Mouse (Mus musculus): Measurements from ENCODE around the gene Col1a1.
"Not testable (repeated sequence)": the region's sequence is repeated elsewhere in the genome, so short reads cannot be mapped to it uniquely, and the experiment has no call there.

The Col1a1 gene

DNA sequence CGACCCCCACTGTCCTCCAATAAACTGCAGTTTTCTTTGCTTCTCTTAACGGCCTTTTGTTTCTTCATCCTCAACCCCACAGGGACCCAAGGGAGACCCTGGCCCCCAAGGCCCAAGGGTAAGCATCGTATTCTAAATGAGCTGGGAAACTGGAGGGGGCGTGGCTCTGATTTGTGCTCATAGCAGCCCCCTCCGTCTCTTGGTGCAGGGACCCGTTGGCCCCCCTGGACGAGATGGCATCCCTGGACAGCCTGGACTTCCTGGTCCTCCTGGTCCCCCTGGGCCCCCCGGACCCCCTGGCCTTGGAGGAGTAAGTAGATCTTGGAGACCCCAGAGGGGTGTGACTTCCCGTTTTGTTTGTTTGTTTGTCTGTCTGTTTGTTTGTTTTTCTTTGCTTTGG lies 2.3 kb downstream of the Col1a1 start:
- DNase-seq (ENCODE audit: low spot score): no peak

DNA sequence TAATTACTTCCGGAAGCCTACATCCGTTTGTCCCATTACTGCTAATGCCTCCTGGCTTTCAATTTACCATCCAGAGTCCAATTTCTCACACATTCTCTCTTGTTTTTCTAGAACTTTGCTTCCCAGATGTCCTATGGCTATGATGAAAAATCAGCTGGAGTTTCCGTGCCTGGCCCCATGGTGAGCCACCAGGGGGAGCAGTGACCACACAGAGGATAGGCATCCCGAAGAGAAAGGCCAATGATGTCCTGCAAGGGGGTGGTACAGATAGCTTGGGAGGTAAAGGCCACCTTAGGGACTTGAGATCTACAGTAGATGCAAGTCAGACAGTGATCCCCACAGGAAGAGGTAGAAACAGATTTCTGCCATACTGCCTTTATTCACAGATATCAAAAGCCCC lies 3.3 kb downstream of the Col1a1 start:
- DNase-seq (ENCODE audit: low spot score): peak; percentile 84

DNA sequence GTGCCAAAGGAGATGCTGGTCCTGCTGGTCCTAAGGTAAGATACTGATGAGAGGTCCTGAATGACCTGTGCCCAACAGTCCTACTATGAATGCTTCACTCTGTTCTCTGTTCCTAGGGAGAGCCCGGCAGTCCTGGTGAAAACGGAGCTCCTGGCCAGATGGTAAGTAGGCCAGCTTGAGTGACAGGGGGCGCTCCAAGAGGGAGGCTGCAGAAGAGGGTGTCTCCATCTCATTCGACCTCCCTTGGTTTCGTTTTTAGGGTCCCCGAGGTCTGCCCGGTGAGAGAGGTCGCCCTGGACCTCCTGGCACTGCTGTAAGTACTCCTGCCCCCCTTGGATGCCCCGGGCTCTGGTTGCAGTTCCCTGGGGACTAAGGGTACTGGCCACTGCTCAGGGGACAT lies 5.1 kb downstream of the Col1a1 start:
- no peak for DNase-seq (ENCODE audit: low spot score)

DNA sequence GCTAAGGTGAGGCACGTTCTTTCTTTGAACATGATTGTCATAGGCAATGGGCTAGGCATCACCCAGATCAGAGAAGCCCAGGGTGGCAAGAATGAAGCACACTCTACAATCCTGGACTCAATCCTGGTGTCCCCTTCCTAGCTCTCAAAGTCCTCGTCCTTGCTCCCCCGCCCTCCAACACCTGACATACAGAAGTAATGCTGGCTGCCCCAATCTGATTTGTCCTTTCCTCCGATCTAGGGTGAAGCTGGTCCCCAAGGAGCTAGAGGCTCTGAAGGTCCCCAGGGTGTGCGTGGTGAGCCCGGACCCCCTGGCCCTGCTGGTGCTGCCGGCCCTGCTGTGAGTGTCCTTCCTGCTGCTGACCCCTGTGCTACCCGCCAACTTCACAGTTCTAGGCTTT lies 5.8 kb downstream of the Col1a1 start:
- no peak for DNase-seq (ENCODE audit: low spot score)

DNA sequence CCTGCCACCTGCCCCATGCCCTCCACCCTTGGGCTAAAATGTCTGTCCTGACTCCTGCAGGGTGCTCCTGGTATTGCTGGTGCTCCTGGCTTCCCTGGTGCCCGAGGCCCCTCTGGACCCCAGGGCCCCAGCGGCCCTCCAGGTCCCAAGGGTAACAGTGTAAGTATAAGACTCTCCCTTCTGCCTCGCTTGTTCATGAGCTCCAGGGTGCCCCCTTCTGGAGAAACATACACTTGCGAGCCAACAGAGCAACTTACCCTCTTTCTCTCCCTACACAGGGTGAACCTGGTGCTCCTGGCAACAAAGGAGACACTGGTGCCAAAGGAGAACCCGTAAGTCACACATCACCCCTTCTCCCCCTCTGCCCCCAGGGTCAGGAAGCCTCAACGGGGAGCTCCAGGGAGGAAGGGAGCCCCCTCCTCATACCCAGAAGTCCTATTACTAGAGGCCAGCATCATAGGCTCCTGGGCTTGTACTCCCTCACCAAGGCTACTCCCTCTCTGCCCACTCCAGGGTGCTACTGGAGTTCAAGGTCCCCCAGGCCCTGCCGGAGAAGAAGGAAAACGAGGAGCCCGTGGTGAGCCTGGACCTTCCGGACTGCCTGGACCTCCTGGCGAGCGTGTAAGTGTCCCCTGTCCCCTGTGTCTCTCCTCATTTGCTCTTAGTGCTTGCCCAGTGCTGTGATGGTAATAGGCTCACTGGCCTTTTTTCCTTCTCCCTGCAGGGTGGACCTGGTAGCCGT lies 6.4 kb downstream of the Col1a1 start:
- DNase-seq (ENCODE audit: low spot score): peak; percentile 47

DNA sequence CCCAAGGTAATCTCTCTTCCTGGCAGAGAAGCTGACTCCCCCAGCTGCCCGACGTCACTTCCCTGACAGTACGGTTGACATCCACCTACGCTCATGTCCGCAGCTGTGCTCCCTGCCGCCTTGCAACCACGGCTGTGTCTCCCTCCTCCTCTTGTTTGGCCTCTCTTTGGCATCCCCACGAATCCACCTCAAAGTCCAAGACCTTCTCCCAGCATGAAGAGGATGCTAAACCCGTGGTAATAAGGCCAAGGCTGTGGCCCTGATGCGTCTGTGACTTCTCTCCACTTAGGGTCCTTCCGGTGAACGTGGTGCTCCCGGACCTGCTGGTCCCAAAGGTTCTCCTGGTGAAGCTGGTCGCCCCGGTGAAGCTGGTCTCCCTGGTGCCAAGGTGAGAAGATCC lies 7.0 kb downstream of the Col1a1 start:
- no peak for DNase-seq (ENCODE audit: low spot score)

DNA sequence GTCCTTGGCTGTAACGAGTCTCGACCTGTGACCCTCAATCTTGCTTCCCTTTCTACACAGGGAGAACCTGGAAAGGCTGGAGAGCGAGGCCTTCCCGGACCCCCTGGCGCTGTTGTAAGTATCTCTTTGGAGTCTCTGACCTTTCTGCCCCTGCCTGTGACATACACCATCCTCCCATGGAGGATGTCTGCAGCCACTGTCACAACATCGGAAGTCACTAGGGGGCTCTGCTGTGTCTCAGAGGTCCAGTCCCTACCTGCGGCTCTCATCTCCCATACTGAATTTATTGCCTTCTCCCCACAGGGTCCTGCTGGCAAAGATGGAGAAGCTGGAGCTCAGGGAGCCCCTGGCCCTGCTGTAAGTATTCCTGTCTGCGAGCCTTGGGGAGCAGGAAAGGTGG lies 8.3 kb downstream of the Col1a1 start:
- no peak for DNase-seq (ENCODE audit: low spot score)

DNA sequence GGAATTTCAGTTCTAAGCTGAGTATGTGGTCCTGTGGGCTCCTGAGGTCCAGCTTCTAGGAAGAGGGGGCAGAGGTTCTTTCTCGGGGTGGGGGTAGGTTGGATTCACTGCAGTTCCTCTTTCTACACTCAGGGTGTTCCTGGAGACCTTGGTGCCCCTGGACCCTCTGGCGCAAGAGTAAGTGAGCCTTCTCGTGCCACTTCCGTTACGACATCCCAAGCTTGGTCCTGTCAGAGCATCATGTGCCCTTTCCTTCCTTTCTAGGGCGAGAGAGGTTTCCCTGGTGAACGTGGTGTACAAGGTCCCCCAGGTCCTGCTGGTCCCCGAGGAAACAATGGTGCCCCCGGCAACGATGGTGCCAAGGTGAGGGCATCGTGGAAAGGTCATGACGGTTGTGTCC lies 9.2 kb downstream of the Col1a1 start:
- no peak for DNase-seq (ENCODE audit: low spot score)

DNA sequence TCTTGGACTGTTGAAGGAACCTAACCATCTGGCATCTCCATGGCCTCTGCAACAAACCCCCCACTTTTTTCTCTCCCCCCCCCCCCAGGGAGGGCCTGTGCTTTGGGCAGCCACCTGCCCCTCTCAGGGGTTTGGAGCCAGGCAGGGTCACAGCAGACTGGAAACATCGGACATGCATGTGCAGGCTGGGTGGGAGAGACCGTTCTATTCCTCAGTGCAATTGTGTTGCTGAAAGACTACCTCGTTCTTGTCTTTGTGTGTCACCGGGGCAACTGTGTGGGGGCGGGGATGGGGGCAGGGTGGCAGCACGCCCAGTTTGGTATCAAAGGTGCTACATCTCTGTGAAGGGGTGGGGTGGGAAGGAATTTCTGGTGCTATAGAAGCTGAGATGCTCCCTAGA lies 16.1 kb downstream of the Col1a1 start:
- DNase-seq (ENCODE audit: low spot score): no peak

DNA sequence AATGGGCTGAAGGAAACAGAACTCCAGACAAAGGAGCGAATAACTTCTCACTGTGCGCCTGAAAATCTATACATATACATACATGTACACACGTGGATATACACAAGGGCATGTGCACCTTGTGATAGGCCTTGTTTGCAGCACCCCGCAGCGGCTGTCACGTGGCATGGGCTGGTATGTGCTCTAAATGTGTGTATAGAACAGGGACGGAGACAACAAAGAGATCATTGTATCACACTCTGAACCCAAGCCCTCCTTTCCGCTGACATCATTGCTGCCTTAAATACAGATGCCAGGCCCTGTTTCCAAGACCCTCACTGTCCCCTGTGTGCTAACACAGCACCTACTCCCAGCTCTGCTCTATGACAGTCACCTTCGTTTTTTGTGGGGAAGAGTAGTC lies 19.1 kb downstream of the Col1a1 start:
- no peak for DNase-seq (ENCODE audit: low spot score)

DNA sequence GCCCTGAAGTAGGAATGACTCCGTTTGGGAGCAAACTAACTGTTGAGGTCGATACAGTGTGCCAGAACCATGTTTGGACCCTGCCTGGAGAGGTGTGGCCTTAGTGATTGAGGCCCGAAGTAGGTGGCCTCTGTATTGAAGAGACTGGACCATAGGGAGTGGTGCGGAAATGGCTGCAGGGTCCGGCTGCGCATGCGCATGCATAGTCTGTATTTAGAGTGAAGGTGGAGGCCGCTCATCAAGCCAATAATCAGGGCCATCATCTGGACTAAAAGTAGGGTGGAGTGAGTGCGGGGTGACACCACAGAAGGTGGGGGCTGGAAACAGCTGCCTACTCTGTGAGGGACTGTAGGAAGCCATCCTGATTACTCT lies 21.7 kb downstream of the Col1a1 start:
- DNase-seq (ENCODE audit: low spot score): no peak

DNA sequence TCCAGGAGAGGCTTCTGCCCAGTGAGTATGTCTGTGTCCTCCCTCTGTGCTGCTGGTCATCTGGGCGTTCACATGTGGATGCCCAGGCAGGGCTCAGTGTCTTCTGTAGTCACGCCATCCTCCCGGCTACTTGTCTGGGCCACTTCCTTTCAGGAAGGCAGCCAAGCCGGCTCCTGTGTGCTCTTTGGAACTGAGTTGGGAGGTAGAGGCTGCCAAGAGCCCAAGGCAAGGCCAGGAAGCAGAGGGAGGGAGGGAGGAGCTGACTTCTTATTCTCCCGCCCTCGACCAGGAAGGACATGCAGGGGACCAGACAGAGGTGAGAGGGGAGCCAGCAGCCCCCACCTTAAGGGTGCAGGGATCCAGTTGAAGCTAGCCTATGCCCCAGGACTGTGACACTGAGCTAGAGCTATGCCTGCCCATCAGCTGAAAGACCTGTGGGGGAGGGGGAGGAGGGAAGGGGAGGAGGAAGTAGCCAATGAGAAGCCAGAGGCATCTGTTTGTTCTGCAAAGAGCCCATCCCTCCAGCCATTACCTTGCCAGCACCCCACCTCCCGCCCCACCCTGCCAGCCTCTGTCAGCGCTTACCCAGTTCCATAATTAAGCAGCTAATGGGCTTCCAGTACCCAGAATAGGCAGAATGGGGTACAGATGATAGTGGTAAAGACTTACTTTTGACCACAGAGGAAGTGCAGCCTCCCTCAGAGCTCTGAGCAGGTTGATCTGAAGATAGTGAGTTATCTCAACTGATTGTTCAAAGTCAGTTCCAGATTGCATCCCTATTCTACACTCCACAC lies 22.2 kb downstream of the Col1a1 start:
- peak; percentile 90 for DNase-seq (ENCODE audit: low spot score)

DNA sequence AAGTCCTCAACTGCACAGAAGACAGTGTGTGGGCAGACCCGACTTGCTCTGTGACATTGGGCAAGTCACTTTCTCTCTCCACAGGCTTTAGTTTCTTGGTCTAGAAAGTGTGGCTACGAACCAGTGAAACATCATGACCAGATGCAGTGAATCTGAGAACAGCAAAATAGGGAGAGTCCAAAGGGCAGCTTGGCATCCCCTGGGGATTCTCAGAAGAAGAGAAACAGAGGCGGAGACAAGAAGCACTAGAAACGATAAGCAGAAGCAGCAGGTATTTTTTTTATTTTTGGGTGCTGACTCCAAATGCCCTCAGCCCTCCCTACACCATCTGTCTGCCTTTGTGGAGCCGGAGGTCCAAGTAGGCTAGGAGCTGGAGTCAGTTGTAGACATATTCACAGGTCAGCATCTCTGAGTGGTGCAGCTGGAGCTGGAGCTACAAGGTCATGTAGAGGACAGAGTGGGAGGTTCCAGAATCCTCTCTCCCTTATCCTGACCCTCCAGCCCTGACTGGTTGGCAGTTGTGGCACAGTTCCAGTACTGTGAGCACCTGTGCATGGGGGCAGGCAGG lies 26.6 kb downstream of the Col1a1 start:
- no peak for DNase-seq (ENCODE audit: low spot score)

DNA sequence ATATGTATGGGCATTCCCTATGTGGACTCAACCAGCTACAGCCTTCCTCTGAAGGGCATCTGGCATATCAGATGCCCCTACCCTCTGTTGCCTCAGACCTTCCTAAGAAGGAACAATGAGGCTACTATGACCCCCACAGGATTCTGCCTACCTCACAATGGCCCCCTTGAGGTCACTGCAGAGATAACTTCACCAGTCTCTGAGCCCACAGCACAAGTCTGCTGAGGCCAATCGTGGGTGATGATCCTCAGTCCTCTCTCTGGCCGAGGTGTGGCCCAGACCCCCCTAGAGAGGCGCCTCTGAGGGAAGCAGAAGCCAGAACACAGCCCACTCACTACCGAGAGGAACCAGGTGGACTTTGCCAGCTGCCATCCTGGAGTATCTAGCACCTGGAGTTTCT lies 31.4 kb downstream of the Col1a1 start, which contains the start of gene Hils1:
Gene Hils1 (plus strand): TSS at position 175 of the 400 bp plus-strand sequence.
- DNase-seq (ENCODE audit: low spot score): no peak

DNA sequence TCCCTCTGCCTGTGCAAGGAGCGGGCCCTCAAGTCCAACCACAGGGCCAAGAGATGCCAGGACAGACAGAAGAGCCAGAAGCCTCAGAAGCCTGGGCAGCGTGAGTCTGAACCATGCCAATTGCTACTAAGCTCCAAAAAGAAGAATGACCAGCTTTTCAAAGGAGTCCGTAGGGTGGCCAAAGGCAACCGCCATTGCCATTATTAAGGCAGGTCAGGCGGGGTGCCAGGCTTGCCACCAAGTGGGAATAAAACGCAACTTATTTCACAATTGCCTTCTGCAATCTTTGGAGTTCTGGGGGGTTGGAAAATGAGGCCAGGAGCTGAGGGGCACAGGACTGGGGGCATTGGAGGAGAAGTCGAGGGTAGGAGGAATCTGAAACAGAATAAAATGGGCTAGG lies 32.2 kb downstream of the Col1a1 start:
- no peak for DNase-seq (ENCODE audit: low spot score)

DNA sequence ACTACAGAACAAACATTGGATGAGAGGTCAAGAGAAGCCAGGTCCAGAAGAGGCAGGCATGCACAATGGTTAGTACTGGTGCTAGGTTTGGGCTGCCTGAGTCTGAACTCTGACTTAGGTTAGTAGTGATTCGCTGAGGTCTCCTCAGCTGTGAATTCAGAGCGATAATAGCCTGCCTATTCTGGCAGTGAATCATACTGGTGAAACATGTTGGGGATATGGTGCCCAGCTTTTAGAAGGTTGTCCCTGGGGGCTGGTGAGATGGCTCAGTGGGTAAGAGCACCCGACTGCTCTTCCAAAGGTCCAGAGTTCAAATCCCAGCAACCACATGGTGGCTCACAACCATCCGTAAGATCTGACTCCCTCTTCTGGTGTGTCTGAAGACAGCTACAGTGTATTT lies 33.7 kb downstream of the Col1a1 start:
- DNase-seq (ENCODE audit: low spot score): not testable (repeated sequence)

DNA sequence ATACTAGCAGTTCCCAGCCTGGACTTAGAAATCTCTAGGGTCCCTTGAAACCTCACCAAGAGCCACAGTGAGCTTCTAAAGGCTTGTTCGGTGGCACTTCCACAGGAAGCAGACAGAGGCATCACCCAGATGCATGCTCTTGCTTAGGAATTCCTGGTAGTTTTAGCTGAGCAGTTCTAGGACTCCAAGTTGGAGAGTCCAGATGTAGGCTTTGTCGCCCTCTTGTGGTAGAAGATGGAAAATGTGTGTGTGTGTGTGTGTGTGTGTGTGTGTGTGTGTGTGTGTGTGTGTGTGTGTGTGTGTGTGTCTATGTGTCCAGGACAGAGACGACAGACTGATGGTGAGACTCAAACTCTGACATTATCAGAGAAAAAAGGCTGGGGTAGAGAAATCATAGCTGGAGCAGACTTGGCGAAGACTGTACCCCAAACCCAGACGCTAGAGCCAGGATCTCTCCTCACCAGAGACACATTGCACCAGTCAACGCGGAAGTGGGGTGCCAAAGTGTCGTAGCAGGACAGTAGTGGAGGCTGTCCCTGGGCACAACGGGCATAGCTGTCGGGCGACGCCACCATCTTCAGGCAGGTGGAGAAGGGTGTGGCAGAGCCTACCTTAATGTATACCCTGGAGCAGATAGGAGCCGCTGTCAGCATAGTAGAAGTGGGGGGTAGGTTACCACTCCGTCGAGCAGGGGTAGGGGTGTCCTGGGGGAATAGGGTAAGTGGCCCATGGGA lies 34.4 kb downstream of the Col1a1 start:
- peak; percentile 88 for DNase-seq (ENCODE audit: low spot score)

DNA sequence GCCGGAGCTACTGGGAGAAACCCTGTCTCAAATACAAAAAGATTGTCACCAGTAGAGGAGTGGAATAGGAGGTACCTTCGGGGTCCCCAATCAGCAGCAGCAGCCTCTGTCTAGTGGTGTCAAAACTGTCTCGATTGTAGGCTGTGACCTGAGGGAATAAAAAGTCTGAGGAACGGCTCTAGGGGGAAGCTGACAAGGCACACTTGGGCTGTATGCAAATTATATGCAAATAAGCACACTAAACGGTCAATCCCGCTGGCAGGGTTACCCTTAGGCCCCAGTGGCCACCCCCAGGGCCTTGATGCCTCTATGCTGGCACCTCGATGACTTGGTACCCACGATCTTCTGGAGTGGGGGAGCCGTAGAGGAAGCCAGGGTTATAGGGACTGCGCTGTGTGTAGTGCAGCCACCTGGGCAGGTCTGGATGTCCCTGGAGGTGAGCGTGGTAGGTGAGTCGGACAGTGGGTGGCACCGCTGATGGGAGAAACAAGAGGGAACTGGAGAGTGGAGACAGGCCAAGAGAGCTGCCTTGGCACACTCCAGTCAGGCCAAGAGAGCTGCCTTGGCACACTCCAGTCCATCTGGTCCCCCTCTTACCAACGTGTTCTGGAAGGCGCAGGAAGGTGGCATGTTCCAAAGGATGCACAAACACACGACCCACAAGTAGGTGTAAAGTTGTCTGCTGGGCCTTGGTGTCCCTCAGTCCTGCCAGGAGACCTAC lies 36.0 kb downstream of the Col1a1 start:
- DNase-seq (ENCODE audit: low spot score): no peak

DNA sequence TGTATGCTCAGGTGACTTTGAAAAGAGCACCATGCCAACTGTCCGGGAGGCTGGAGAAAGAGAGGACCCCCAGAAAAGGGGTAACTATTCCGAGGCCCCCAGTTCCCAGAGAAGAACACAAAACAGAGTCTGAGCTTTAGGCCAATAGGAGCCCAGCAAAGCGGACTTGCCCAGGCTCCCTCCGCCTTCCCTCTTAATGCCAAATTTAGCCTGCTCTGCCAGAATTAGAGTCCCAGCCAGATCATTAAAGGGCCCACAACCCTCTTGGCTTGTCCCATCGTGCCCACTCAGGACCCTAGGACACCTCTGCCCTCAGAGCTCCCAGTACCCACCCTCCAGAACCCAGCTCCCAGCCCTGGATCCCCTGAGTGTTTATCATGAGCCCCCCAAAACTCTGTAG lies 36.9 kb downstream of the Col1a1 start:
- DNase-seq (ENCODE audit: low spot score): no peak

DNA sequence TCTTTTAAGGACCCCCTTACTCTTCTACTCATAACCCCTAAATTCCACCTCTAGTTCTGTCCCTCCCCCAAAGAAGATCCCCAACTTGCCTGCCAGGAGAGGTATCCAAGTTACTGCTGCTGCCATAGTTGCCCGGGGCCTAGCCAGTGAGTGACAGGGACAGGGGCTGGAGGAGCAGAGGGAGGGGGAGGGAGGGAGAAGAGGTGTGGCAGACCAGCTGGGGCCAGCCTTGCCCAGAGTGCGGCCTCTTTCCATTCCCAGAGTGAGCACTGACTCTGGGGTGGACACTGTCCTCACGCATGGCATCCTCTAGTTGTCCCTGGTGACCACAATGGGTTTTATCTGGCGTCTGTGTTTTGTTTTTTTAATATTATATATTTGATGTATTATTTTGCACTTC lies 37.3 kb downstream of the Col1a1 start:
- no peak for DNase-seq (ENCODE audit: low spot score)

DNA sequence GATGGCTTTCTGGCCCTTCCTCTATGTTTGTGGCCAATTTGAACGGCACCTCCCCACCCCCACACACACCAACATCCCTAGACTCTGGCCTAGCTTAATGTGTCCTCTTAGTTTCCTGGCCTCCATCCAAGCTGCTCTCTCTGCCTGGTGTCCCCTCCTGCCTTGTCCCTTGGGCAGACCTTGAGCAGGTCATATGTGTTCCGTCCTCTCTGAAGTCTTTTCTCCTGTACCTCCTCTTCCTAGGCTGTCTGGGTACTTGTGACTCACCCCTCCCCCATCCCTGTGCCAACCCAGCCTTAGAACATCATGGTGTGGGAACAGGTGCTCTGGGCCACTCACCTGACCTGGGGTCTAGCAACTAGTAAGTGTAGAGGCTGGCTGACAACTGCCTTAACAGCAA lies 38.9 kb downstream of the Col1a1 start:
- no peak for DNase-seq (ENCODE audit: low spot score)

DNA sequence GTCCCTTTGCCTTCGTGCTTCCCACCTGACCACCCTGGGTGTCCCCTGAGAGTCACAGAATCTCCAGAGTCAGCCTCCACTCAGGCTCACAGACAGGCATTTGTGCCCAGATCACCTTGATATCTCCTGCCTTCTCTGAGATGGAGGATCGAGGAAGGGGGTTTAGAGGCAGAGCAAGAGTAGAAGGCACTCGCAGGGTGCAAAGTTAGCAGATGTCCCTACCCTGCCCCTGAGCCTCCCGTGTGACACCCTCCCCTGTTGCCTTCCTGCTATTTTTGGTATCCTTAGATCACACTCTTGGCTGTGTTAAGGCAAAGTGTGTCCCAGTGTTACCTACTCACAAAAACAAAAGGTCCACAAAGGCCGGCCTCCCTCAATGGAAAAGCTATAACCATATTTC lies 40.2 kb downstream of the Col1a1 start, which contains the start of gene Sgca:
Gene Sgca (minus strand): TSS at position 129 of the 400 bp plus-strand sequence.
- DNase-seq (ENCODE audit: low spot score): no peak
